Mouse (Mus musculus) ES-E14 (cell line): ENCODE data around the gene Hist1h1d. TPM values are rescaled to one million over a fixed set of nuclear protein-coding genes. Genes with fewer than 3 reads are reported as not detected.

ENCODE experiments used
- DNase-seq: peaks from one replicate; pipeline ENCODE4 v3.0.0-alpha.2; 2013; ENCODE audit warnings: low read depth, low spot score
- H3K27ac ChIP-seq: 2 replicates; pipeline ENCODE4 v1.5.1; 2012; ENCODE audit warnings: low read depth, mild to moderate bottlenecking, low read length, moderate library complexity, mixed read lengths; ENCODE audit not compliant: poor library complexity, insufficient read depth, severe bottlenecking
- H3K36me3 ChIP-seq: 2 replicates; pipeline ENCODE4 v1.6.1; 2012; ENCODE audit warnings: mild to moderate bottlenecking, low read length, moderate library complexity, mixed read lengths; ENCODE audit not compliant: control insufficient read depth, poor library complexity, insufficient read depth, severe bottlenecking
- H3K4me1 ChIP-seq, 2 experiments: fragments of 150-350 bp in 1 of 2; sonication (generic) in 1 of 2; 2 replicates each; pipeline ENCODE4 v1.6.1; 2012; ENCODE audit warnings: low read length in 2 of 2, mild to moderate bottlenecking in 1 of 2, mixed read lengths in 1 of 2; ENCODE audit not compliant: control insufficient read depth in 2 of 2, insufficient read depth in 2 of 2, poor library complexity in 1 of 2
- H3K4me3 ChIP-seq, 2 experiments: fragments of 150-350 bp in 1 of 2; sonication (generic) in 1 of 2; 2 replicates each; pipeline ENCODE4 v1.5.1; 2012; ENCODE audit warnings: low read length in 2 of 2, low read depth in 1 of 2, mild to moderate bottlenecking in 1 of 2, mixed read lengths in 1 of 2; ENCODE audit not compliant: insufficient read depth in 1 of 2, poor library complexity in 1 of 2, severe bottlenecking in 1 of 2
- H3K9ac ChIP-seq: 2 replicates; pipeline ENCODE4 v1.6.1; 2012; ENCODE audit warnings: low read depth, mild to moderate bottlenecking, low read length, mixed read lengths; ENCODE audit not compliant: poor library complexity, insufficient read depth, severe bottlenecking
- H3K9me3 ChIP-seq: fragments of 150-350 bp; sonication (generic); 2 replicates; pipeline ENCODE4 v1.6.1; 2012; ENCODE audit warnings: low read depth, mild to moderate bottlenecking, low read length; ENCODE audit not compliant: control insufficient read depth, insufficient read depth
- CHD2 ChIP-seq: IDR thresholded peaks from 2 replicates; pipeline ENCODE4 v1.6.1; 2014; ENCODE audit warnings: mild to moderate bottlenecking, low read depth, low read length, inconsistent platforms
- HCFC1 ChIP-seq: IDR thresholded peaks from 2 replicates; pipeline ENCODE4 v1.6.1; 2012; ENCODE audit warnings: low read length, inconsistent platforms, borderline replicate concordance; ENCODE audit not compliant: insufficient read depth
- MAFK ChIP-seq: IDR thresholded peaks from 2 replicates; pipeline ENCODE4 v1.6.1; 2014; ENCODE audit warnings: mild to moderate bottlenecking, low read depth, low read length, inconsistent platforms; ENCODE audit not compliant: insufficient read depth
- ZC3H11A ChIP-seq: IDR thresholded peaks from 2 replicates; pipeline ENCODE4 v1.6.1; 2012; ENCODE audit warnings: low read depth, mild to moderate bottlenecking, inconsistent platforms, low read length, borderline replicate concordance
- ZNF384 ChIP-seq: IDR thresholded peaks from 2 replicates; pipeline ENCODE4 v1.6.1; 2012; ENCODE audit warnings: low read depth, low read length, inconsistent platforms
- in situ Hi-C, 2 experiments: fragments of 600-800 bp; cut with MboI; formaldehyde crosslinking; loops; one replicate each; pipeline ENCODE4 v1.15.1; 2025; ENCODE audit warnings: low sequenced_read_pairs in 2 of 2, inconsistent platforms in 1 of 2; ENCODE audit not compliant: unreplicated experiment in 2 of 2
- total RNA-seq: library from RNA; depleted of rRNA; stranded (reverse); fragments of 300-350 nt; gene quantifications from 2 replicates; pipeline ENCODE4 v1.2.3, GENCODE M21; 2012

The Hist1h1d gene
- total RNA-seq, 1 experiment: 97.6 TPM

- Histone ChIP-seq H3K4me3 (no peak overlapping the region; a peak in 1 of 4 replicates), H3K9ac (no peak overlapping the region), H3K36me3 (no peaks in the 10 kb centered on the region), H3K27ac (no peak overlapping the region), H3K9me3 (no peaks in the 10 kb centered on the region), H3K4me1 (peaks cover 3 to 10% of the 10 kb centered on the region in 2 experiments; a peak in 2 of 4 replicates)
- TF ChIP-seq HCFC1: no peak
- no peak for TF ChIP-seq ZC3H11A
- TF ChIP-seq CHD2: no peak
- no peak for TF ChIP-seq ZNF384
- TF ChIP-seq MAFK: no peak
- DNase-seq: no peak
- in situ Hi-C loops: loop anchor here (5.0 to 25.0 kb wide), 3 partner anchors 84 to 204 kb away; no protein-coding TSS in a partner anchor
These were observed 37.0 kb upstream of the Hist1h1d start for GRCm38 (mm10) chr13:23515826-23516620.

GRCm38 (mm10) chr13:23516822-23517602 is 36.0 kb upstream of the Hist1h1d start:
- Histone ChIP-seq H3K4me3 (peak overlapping the region; percentile 60 to 80), H3K4me1 (peaks cover 3 to 8% of the 10 kb centered on the region in 2 experiments; a peak in 2 of 4 replicates), H3K9ac (peak overlapping the region; percentile 54; the same call in 1 of the 2 replicates), H3K27ac (peak overlapping the region; percentile 50; the same call in 1 of the 2 replicates), H3K36me3 (no peaks in the 10 kb centered on the region), H3K9me3 (no peaks in the 10 kb centered on the region)
- in situ Hi-C loops: loop anchor here (5.0 to 25.0 kb wide), 3 partner anchors 85 to 205 kb away; no protein-coding TSS in a partner anchor
- TF ChIP-seq ZC3H11A (no peak), MAFK (peak; percentile 96), ZNF384 (no peak)
- DNase-seq: no peak

- peak overlapping the region; percentile 16; the same call in 1 of the 2 replicates for H3K9ac ChIP-seq
- peaks cover 3 to 8% of the 10 kb centered on the region in 2 experiments; a peak in 2 of 4 replicates for H3K4me1 ChIP-seq
- H3K4me3 ChIP-seq: peak overlapping the region; percentile 60 to 80
- TF ChIP-seq ZNF384 (no peak), CHD2 (no peak), HCFC1 (no peak), MAFK (peak; percentile 84), ZC3H11A (peak; percentile 16; the same call in 1 of the 2 replicates)
- in situ Hi-C loops: loop anchor here (5.0 to 25.0 kb wide), 3 partner anchors 85 to 205 kb away; no protein-coding TSS in a partner anchor
- H3K27ac ChIP-seq: no peak overlapping the region; the same call in 1 of the 2 replicates
- H3K9me3 ChIP-seq: no peaks in the 10 kb centered on the region
- DNase-seq: peak; percentile 84
- no peaks in the 10 kb centered on the region for H3K36me3 ChIP-seq
These were observed 35.3 kb upstream of the Hist1h1d start for GRCm38 (mm10) chr13:23517603-23518294.

GRCm38 (mm10) chr13:23518295-23518603 is 34.8 kb upstream of the Hist1h1d start:
- Histone ChIP-seq H3K9ac (no peak overlapping the region; the same call in 1 of the 2 replicates), H3K4me1 (peaks cover 0 to 8% of the 10 kb centered on the region in 2 experiments; a peak in 2 of 4 replicates)
- in situ Hi-C loops: loop anchor here (5.0 to 25.0 kb wide), 3 partner anchors 86 to 206 kb away; no protein-coding TSS in a partner anchor

More at GRCm38 (mm10) chr13:23518295-23518603, 34.8 kb upstream of the Hist1h1d start:
- DNase-seq: no peak
- peak overlapping the region; percentile 60 to 72 for H3K4me3 ChIP-seq
- no peak for TF ChIP-seq ZC3H11A
- no peak for TF ChIP-seq ZNF384
- TF ChIP-seq CHD2: no peak
- TF ChIP-seq MAFK: no peak
- H3K36me3 ChIP-seq: no peaks in the 10 kb centered on the region
- no peak overlapping the region for H3K27ac ChIP-seq
- H3K9me3 ChIP-seq: no peaks in the 10 kb centered on the region
